Mouse (Mus musculus): ENCODE measurements around the gene Fam102b. TPM values are rescaled to one million over a fixed set of nuclear protein-coding genes. Genes with fewer than 3 reads are reported as not detected.

Gene Fam102b
- polyA plus RNA-seq, 1 experiment from 2014 or later: 17.6 TPM

DNA sequence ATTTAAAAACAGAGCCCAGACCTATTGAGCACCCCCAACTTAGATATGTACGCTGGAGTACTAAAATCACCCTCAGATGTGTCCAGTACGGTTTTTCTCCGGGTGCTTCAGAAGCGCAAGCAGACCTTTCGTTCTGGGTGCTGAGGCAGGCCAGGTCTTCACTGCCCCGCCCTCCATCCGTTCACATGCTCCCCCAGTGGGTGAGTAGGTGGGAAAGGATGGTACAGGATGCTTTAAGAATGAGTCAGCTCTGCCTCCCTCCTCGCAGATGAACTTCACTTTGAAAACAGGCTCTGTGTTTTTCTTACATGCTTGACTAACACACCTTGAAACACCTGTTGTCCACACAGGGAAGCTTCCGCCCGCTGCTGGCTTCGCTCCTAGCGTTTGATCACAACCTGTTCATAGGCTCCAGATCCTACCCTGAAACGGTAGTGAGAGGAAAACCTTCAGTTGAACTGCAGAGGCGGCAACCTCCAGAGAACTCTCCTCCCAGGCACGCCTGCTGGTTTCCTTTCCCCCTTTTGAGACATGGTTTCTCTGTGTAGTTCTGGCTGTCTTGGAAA is 52.4 kb downstream of the Fam102b start:
- Histone ChIP-seq H3K9ac (replicated peaks; ENCODE audit: low read depth, low read length) (no peak overlapping the region), H3K27me3 (ENCODE audit: control insufficient read depth, insufficient read depth, low read length) (no peaks in the 10 kb centered on the region), H3K4me1 (ENCODE audit: control insufficient read depth, insufficient read depth, low read length) (no peaks in the 10 kb centered on the region), H3K4me2 (ENCODE audit: low read depth, low read length) (no peak overlapping the region), H3K36me3 (ENCODE audit: control insufficient read depth, insufficient read depth, low read length) (peaks cover 13% of the 10 kb centered on the region), H3K27ac (ENCODE audit: low read depth, low read length) (no peak overlapping the region), H3K4me3 (ENCODE audit: low read depth, low read length) (no peak overlapping the region), H3K9me3 (ENCODE audit: control insufficient read depth, low read length) (no peaks in the 10 kb centered on the region)
- ATAC-seq (ENCODE audit: low read depth): no peak
- 88% methylated on average over 15 of the region's 15 CpGs for WGBS

DNA sequence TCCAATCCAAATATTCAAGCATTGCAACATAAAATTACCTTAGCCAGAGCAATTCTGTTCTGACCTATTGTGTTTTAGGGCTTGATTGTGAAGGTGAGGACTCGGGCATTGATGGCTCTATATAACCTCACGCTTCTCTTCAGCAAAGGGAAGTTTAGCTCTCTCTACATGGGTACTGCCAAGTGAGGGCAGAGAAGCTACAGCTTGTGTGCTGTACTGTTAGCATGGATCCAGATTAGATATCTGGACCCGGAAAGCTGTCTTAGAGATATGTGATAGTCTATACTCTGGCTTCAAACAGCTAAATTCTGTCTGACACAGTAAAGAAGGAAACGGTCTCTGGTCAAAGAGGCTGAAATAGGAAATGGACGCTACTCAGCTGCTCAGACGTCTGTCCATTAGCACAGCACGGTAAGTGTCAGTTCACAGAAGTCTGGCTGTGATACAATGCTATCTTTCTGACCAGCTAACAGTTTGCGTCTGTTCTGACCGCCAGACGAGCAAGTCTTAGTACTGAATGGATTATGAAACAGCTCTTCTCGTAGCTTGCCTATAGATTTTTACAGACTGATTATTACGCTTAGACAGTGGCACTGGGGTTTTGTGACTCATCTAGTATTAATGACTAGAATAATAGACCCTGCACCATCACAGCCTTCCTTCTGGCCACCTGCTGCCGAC is 53.3 kb downstream of the Fam102b start:
- Histone ChIP-seq H3K4me1 (ENCODE audit: control insufficient read depth, insufficient read depth, low read length) (no peaks in the 10 kb centered on the region), H3K9ac (replicated peaks; ENCODE audit: low read depth, low read length) (no peak overlapping the region), H3K4me2 (ENCODE audit: low read depth, low read length) (no peak overlapping the region), H3K27ac (ENCODE audit: low read depth, low read length) (no peak overlapping the region), H3K9me3 (ENCODE audit: control insufficient read depth, low read length) (no peaks in the 10 kb centered on the region), H3K4me3 (ENCODE audit: low read depth, low read length) (no peak overlapping the region), H3K27me3 (ENCODE audit: control insufficient read depth, insufficient read depth, low read length) (no peaks in the 10 kb centered on the region), H3K36me3 (ENCODE audit: control insufficient read depth, insufficient read depth, low read length) (peaks cover 7% of the 10 kb centered on the region)
- 81% methylated on average over 13 of the region's 13 CpGs for WGBS
- ATAC-seq (ENCODE audit: low read depth): no peak

DNA sequence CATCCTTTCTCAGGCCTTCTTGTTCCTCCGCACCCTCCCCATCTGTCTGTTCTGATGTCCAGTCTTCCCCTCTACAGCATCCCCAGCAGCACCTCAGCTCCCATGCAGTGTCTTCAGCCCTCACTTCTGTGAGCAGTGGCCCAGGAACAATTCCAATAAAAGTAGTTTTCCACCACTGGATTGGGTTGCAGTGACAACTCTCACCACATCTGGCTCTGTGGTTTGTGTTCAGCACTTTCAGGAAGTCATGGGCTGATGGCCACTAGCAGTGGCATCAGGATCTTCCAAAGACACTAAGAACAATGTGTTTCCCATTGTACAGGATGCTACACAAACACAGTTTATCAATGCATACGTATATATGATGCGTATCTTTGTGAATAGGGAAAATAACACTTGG is 61.4 kb downstream of the Fam102b start:
- no peaks in the 10 kb centered on the region for H3K27me3 ChIP-seq (ENCODE audit: control insufficient read depth, insufficient read depth, low read length)
- H3K27ac ChIP-seq (ENCODE audit: low read depth, low read length): no peak overlapping the region
- no peak overlapping the region for H3K4me2 ChIP-seq (ENCODE audit: low read depth, low read length)
- H3K36me3 ChIP-seq (ENCODE audit: control insufficient read depth, insufficient read depth, low read length): no peaks in the 10 kb centered on the region
- 97% methylated on average over 3 of the region's 3 CpGs for WGBS
- ATAC-seq (ENCODE audit: low read depth): no peak
- no peaks in the 10 kb centered on the region; the same call in 1 of the 2 replicates for H3K4me1 ChIP-seq (ENCODE audit: control insufficient read depth, insufficient read depth, low read length)
- no peak overlapping the region for H3K4me3 ChIP-seq (ENCODE audit: low read depth, low read length)
- H3K9me3 ChIP-seq (ENCODE audit: control insufficient read depth, low read length): no peaks in the 10 kb centered on the region
- H3K9ac ChIP-seq (replicated peaks; ENCODE audit: low read depth, low read length): no peak overlapping the region

DNA sequence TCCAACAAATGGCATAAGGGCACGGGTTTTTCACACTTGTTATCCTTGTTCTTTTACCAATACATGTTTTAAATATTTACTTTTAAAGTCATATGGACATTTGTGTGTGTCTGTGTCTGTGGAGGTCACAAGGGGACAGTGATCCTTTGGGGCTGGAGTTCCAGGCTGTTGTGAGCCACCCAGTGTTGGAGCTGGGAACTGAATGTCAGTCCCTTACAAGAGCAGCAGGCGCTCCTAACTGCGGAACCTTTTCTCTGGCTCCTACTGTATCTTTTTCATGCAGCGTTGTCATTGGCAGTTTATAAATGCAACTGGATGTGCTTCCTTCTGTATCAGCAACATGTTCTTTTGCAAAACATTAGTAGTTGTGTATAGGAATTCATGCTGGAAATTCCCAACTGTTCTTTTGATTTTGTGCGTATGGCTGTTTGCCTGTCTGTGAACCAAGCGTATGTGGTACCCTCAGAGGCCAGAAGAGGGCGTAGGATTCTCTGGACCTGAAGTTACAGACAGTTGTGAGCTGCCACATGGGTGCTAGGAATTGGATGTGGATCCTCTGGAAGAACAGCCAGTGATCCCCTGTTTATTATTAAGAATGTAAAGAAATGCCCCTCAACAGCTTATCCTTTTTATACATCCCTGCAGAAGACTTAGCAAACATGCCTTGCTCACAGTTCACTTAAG is 62.9 kb downstream of the Fam102b start:
- H3K27me3 ChIP-seq (ENCODE audit: control insufficient read depth, insufficient read depth, low read length): no peaks in the 10 kb centered on the region
- H3K9me3 ChIP-seq (ENCODE audit: control insufficient read depth, low read length): no peaks in the 10 kb centered on the region
- H3K4me1 ChIP-seq (ENCODE audit: control insufficient read depth, insufficient read depth, low read length): no peaks in the 10 kb centered on the region; the same call in 1 of the 2 replicates
- H3K4me2 ChIP-seq (ENCODE audit: low read depth, low read length): no peak overlapping the region
- H3K27ac ChIP-seq (ENCODE audit: low read depth, low read length): no peak overlapping the region
- no peaks in the 10 kb centered on the region for H3K36me3 ChIP-seq (ENCODE audit: control insufficient read depth, insufficient read depth, low read length)
- ATAC-seq (ENCODE audit: low read depth): no peak
- no peak overlapping the region for H3K4me3 ChIP-seq (ENCODE audit: low read depth, low read length)
- no peak overlapping the region for H3K9ac ChIP-seq (replicated peaks; ENCODE audit: low read depth, low read length)
- WGBS: 78% methylated on average over 7 of the region's 7 CpGs

DNA sequence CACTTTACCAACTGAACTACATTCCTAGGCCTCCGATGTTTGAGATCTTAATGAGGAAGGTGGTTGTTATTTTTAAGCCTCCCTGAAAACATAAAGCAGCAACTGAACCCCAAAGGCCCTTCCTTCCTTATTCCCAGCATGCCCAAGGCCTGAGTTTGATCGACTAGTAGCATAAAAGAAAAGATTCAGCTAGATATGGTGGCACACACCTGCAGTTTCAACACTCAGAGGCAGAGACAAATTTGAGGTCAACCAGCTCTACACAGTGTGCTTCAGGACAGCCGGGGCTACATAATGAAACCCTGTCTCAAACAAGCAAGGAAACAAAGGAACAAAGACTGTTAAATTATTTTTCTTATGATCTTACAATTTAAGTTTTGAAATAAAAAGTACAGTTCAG is 63.6 kb downstream of the Fam102b start:
- no peak overlapping the region for H3K4me2 ChIP-seq (ENCODE audit: low read depth, low read length)
- 88% methylated on average over 3 of the region's 3 CpGs for WGBS

DNA sequence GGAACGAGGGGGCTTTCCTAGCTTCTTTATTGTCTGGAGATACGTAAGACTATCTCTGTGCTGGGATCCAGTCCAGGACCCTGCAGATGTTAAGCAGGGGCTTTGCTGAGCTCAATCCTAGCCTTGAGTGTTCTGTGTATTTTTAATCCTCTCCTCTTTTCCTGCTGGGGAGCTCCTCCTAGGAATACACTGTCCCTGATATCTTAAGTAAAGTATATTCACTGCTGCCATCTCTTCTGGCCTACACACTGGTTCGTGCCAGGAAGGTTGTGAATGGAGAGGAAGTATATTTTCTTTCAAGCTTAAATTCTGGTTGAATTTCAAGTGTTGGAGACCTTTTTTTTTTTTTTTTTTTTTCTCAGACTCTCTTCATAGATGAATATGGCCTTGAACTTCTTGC is 64.1 kb downstream of the Fam102b start:
- WGBS: 87% methylated on average over 3 of the region's 3 CpGs
- Histone ChIP-seq H3K9me3 (ENCODE audit: control insufficient read depth, low read length) (no peaks in the 10 kb centered on the region), H3K27ac (ENCODE audit: low read depth, low read length) (no peak overlapping the region), H3K4me3 (ENCODE audit: low read depth, low read length) (no peak overlapping the region), H3K9ac (replicated peaks; ENCODE audit: low read depth, low read length) (no peak overlapping the region), H3K4me1 (ENCODE audit: control insufficient read depth, insufficient read depth, low read length) (no peaks in the 10 kb centered on the region; the same call in 1 of the 2 replicates), H3K27me3 (ENCODE audit: control insufficient read depth, insufficient read depth, low read length) (no peaks in the 10 kb centered on the region), H3K4me2 (ENCODE audit: low read depth, low read length) (no peak overlapping the region), H3K36me3 (ENCODE audit: control insufficient read depth, insufficient read depth, low read length) (no peaks in the 10 kb centered on the region)
- ATAC-seq (ENCODE audit: low read depth): no peak

More for the DNA sequence above, 63.6 kb downstream of the Fam102b start:
- no peaks in the 10 kb centered on the region for H3K9me3 ChIP-seq (ENCODE audit: control insufficient read depth, low read length)
- no peaks in the 10 kb centered on the region for H3K36me3 ChIP-seq (ENCODE audit: control insufficient read depth, insufficient read depth, low read length)
- ATAC-seq (ENCODE audit: low read depth): no peak
- no peaks in the 10 kb centered on the region for H3K27me3 ChIP-seq (ENCODE audit: control insufficient read depth, insufficient read depth, low read length)
- no peaks in the 10 kb centered on the region; the same call in 1 of the 2 replicates for H3K4me1 ChIP-seq (ENCODE audit: control insufficient read depth, insufficient read depth, low read length)
- no peak overlapping the region for H3K9ac ChIP-seq (replicated peaks; ENCODE audit: low read depth, low read length)
- no peak overlapping the region for H3K4me3 ChIP-seq (ENCODE audit: low read depth, low read length)
- no peak overlapping the region for H3K27ac ChIP-seq (ENCODE audit: low read depth, low read length)

DNA sequence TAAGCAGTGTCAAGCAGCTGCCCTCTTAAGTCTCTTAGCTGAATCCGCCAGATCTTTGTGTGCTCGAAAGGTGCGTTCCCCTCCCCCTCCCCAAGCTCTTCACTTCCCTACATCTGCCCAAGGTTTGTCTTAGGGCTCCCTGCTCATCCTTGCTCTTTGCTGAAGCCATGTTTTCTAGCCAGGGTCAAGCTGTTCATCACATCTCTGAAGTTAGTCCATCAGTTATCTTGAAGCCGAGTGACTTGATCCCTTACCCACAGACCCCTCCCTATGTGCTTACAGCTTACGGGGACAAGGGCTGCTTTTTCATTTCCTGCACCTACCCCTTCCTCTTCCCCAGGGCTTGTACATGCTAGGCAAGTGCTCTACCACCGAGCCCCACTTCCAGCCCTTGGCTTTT is 65.8 kb downstream of the Fam102b start:
- H3K36me3 ChIP-seq (ENCODE audit: control insufficient read depth, insufficient read depth, low read length): no peaks in the 10 kb centered on the region
- H3K4me2 ChIP-seq (ENCODE audit: low read depth, low read length): peak overlapping the region; percentile 31
- ATAC-seq (ENCODE audit: low read depth): peak; percentile 47; the same call in 1 of the 2 replicates
- 45% methylated on average over 6 of the region's 6 CpGs for WGBS
- no peak overlapping the region for H3K4me3 ChIP-seq (ENCODE audit: low read depth, low read length)
- no peaks in the 10 kb centered on the region; the same call in 1 of the 2 replicates for H3K4me1 ChIP-seq (ENCODE audit: control insufficient read depth, insufficient read depth, low read length)
- no peaks in the 10 kb centered on the region for H3K9me3 ChIP-seq (ENCODE audit: control insufficient read depth, low read length)
- H3K9ac ChIP-seq (replicated peaks; ENCODE audit: low read depth, low read length): no peak overlapping the region
- H3K27ac ChIP-seq (ENCODE audit: low read depth, low read length): peak overlapping the region; percentile 29
- no peaks in the 10 kb centered on the region for H3K27me3 ChIP-seq (ENCODE audit: control insufficient read depth, insufficient read depth, low read length)

DNA sequence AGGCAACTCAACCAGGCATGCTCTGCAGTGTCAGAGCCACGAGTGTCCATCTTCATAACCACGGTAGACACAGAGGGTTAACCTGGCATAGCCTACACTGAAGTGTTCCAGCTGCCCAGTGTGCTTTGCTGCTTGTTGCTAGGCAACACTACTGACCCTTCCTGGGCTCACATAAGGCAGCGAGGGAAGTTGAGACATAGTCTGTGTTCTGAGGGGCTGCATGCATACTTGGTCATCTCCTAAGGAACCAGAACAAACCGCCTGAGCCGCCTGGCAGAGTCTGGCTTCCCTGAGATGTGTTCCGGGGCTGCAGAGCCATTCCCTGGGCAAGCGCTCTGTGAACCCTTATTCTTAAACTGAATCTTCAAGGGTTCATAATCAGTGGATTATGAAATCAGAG is 66.2 kb downstream of the Fam102b start:
- 14% methylated on average over 7 of the region's 7 CpGs for WGBS
- Histone ChIP-seq H3K27ac (ENCODE audit: low read depth, low read length) (peak overlapping the region; percentile 29), H3K36me3 (ENCODE audit: control insufficient read depth, insufficient read depth, low read length) (no peaks in the 10 kb centered on the region), H3K9me3 (ENCODE audit: control insufficient read depth, low read length) (no peaks in the 10 kb centered on the region), H3K9ac (replicated peaks; ENCODE audit: low read depth, low read length) (no peak overlapping the region), H3K4me3 (ENCODE audit: low read depth, low read length) (no peak overlapping the region), H3K4me1 (ENCODE audit: control insufficient read depth, insufficient read depth, low read length) (no peaks in the 10 kb centered on the region; the same call in 1 of the 2 replicates), H3K4me2 (ENCODE audit: low read depth, low read length) (peak overlapping the region; percentile 31), H3K27me3 (ENCODE audit: control insufficient read depth, insufficient read depth, low read length) (no peaks in the 10 kb centered on the region)
- ATAC-seq (ENCODE audit: low read depth): peak; percentile 94

DNA sequence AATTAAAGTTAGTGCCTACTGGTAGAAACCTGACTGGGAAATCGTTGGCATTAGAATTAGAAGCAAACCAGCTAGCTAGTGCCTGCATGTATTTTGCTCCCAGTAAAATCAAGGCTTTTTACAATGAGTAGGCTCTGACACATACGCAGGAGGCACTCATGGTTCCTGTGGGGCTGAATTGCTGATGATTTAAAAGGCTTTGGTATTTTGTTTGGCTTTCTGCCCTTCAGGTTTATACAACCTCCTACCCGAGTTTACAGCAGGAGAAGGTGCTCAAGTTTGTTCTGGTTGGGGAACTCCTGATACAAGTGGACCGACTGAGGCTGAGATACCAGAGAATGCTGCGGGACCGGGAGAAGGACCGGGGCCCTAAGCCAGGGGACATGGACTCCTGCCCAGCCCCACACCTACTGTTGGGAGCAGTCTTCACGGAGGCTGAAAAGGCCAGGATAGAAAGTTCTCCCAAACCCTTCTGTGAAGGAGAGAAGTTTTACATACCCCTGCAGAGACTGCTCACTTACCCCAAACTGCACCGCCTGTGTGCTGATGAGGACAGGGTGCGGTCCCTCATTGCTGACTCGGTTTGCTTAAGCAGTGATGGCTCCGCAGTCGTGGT is 67.6 kb downstream of the Fam102b start:
- WGBS: 76% methylated on average over 13 of the region's 13 CpGs
- Histone ChIP-seq H3K9me3 (ENCODE audit: control insufficient read depth, low read length) (no peaks in the 10 kb centered on the region), H3K4me3 (ENCODE audit: low read depth, low read length) (no peak overlapping the region), H3K27ac (ENCODE audit: low read depth, low read length) (no peak overlapping the region), H3K36me3 (ENCODE audit: control insufficient read depth, insufficient read depth, low read length) (no peaks in the 10 kb centered on the region), H3K4me1 (ENCODE audit: control insufficient read depth, insufficient read depth, low read length) (no peaks in the 10 kb centered on the region; the same call in 1 of the 2 replicates), H3K9ac (replicated peaks; ENCODE audit: low read depth, low read length) (no peak overlapping the region), H3K27me3 (ENCODE audit: control insufficient read depth, insufficient read depth, low read length) (no peaks in the 10 kb centered on the region), H3K4me2 (ENCODE audit: low read depth, low read length) (no peak overlapping the region)
- ATAC-seq (ENCODE audit: low read depth): no peak
